Mouse (Mus musculus) lung, postnatal 0 days (tissue): ENCODE data around the gene Gm17359.

ENCODE experiments used
- CTCF ChIP-seq: IDR thresholded peaks from 2 replicates; pipeline ENCODE4 v1.5.1; 2016; ENCODE audit warnings: antibody characterized with exemption, mild to moderate bottlenecking
- EP300 ChIP-seq: IDR thresholded peaks from 2 replicates; pipeline ENCODE4 v1.6.1; 2016; ENCODE audit warnings: antibody characterized with exemption, mild to moderate bottlenecking, control low read depth

DNA sequence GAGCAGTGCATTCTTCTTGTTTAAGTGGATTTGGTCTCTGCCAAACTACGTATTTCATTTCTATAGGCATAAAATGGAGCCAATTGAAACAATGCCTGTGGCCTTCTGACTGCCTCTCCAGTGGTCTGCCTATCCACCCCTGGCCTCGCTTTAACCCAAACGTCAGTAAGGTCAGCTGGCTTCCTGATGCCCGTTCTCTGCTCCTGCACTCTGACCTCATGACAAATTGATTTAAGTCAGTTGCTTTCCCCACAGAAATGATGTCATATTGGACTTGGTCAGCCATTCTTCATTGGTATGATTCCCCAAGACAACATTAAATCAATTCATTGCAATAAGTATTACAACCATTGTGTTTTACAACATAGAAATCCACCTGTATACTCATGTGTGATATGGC, 72.1 kb downstream of the Gm17359 start:
- TF ChIP-seq CTCF = no peak
- no peak for TF ChIP-seq EP300
